Mouse (Mus musculus): ENCODE data around the gene Rcvrn. TPM values are rescaled to one million over a fixed set of nuclear protein-coding genes. Genes with fewer than 3 reads are reported as not detected.

Gene Rcvrn
- total RNA-seq (2014; rRNA removed; ENCODE audit: low replicate concordance): not detected in 2 replicates
- not detected in 2 replicates for polyA plus RNA-seq (2015; fragmentation: Nextera tagmentation; extraction: Ambion mirVana)

DNA sequence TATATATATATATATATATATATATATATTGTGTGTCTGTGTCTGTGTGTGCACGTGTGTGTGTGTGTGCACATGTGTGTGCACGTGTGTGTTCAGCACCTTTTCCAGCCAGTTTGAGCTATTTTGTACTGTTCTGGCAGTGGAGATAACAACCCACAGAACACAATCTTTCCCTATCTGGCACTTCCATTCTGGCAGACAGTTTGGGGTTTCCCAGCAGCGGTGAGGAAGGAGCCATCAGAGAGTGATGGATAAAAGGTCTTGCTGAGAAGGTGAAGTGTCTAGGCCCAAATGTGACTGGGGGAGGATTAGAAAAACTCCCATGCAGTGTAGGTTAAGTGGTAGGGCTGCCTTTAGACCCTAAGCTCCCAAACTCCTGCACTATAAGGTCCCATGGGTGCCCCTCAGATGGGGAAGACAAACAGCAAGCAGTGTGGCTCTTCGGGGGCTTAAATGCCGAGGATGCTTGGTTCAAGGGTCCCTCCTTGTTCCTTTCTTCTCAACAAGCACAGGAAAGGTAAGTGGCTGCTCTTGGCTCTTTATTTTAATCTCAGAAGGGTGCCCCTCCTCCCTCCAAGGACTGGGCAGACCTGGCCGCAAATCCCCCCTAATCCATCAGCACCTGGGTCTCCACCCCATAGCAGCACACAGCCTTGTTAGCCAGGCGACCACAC is at the start of gene Rcvrn:
TSS of gene Rcvrn (plus strand) at position 624 of the 674 bp plus-strand sequence.
- no peaks in the 10 kb centered on the region for H3K4me1 ChIP-seq (ENCODE audit: control insufficient read depth, insufficient read depth)
- H3K9ac ChIP-seq (replicated peaks; ENCODE audit: low read depth, low read length): no peak within 1 kb of the TSS
- TF ChIP-seq EP300 (IDR thresholded peaks at IDR 0.05; ENCODE audit: low read depth) (no peak), CTCF (IDR thresholded peaks at IDR 0.05; ENCODE audit: low read depth) (no peak)
- H3K4me2 ChIP-seq (ENCODE audit: low read depth, low read length): no peak within 1 kb of the TSS
- no peaks in the 10 kb centered on the region for H3K27me3 ChIP-seq (ENCODE audit: control insufficient read depth, insufficient read depth, low read length)
- H3K9me3 ChIP-seq (replicated peaks; ENCODE audit: control insufficient read depth, low read length): no peaks in the 10 kb centered on the region
- no peaks in the 10 kb centered on the region for H3K36me3 ChIP-seq (replicated peaks; ENCODE audit: control insufficient read depth, insufficient read depth, low read length)
- WGBS: 54% methylated on average over 7 of the region's 7 CpGs
- ATAC-seq (ENCODE audit: insufficient read depth, low read depth): no peak
- no peak within 1 kb of the TSS for H3K4me3 ChIP-seq (ENCODE audit: low read depth, low read length)
- H3K27ac ChIP-seq (ENCODE audit: low read depth): no peak within 1 kb of the TSS
- DNase-seq (ENCODE audit: low spot score): no peak

- DNase-seq (ENCODE audit: low spot score): peak; percentile 74
- 23% methylated on average over 5 of the region's 5 CpGs for WGBS
- H3K4me1 ChIP-seq (ENCODE audit: control insufficient read depth, insufficient read depth): no peaks in the 10 kb centered on the region; the same call in 1 of the 2 replicates
- H3K9me3 ChIP-seq (replicated peaks; ENCODE audit: control insufficient read depth, low read length): no peaks in the 10 kb centered on the region
- H3K4me2 ChIP-seq (ENCODE audit: low read depth, low read length): no peak overlapping the region
- TF ChIP-seq EP300 (IDR thresholded peaks at IDR 0.05; ENCODE audit: low read depth) (no peak), CTCF (IDR thresholded peaks at IDR 0.05; ENCODE audit: low read depth) (peak; percentile 99)
- no peaks in the 10 kb centered on the region for H3K27me3 ChIP-seq (ENCODE audit: control insufficient read depth, insufficient read depth, low read length)
- peak; percentile 58; the same call in 1 of the 2 replicates for ATAC-seq (ENCODE audit: insufficient read depth, low read depth)
- no peak overlapping the region for H3K9ac ChIP-seq (replicated peaks; ENCODE audit: low read depth, low read length)
- no peak overlapping the region for H3K4me3 ChIP-seq (ENCODE audit: low read depth, low read length)
- no peak overlapping the region for H3K27ac ChIP-seq (ENCODE audit: low read depth)
- H3K36me3 ChIP-seq (replicated peaks; ENCODE audit: control insufficient read depth, insufficient read depth, low read length): no peaks in the 10 kb centered on the region
Measured at GRCm38 (mm10) chr11:67647745-67648144, 47.4 kb upstream of the Rcvrn start.

DNA sequence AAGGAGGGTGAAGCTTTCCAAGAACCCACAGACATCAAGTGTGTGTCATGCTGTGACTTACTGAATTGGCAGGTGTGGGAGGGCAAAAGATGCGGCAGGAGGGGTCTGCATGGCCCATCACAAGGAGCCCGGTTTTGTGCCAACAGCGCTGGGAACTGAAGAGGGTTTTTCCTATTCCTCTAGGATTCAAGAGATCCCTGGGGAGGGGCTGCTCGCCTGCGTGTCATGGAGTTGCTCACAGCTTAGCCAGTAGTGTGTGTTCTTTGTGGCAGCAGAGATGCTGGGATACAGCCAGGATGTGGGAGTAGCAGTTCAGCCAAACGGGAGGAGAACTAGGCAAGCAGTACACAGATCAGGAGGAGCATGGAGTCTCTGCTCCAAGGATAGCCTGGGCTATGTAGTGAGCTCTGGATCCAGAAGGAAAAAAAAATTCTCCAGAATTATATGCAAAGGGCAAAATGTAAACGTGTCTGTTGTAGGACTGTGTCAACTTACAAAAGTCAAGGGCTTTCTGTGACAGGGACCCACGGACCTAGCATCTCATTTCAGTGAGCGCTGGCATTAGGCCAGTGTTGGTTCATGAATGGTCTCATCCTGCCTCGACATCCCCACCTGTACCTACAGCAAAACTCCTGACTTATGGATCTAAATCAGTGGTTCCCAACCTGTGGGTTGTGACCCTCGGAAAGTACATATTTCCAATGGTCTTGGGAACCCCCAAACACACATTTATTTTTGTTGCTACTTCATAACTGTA is 46.3 kb upstream of the Rcvrn start:
- Histone ChIP-seq H3K4me3 (ENCODE audit: low read depth, low read length) (no peak overlapping the region), H3K4me2 (ENCODE audit: low read depth, low read length) (no peak overlapping the region), H3K4me1 (ENCODE audit: control insufficient read depth, insufficient read depth) (no peaks in the 10 kb centered on the region; the same call in 1 of the 2 replicates), H3K9ac (replicated peaks; ENCODE audit: low read depth, low read length) (no peak overlapping the region), H3K27me3 (ENCODE audit: control insufficient read depth, insufficient read depth, low read length) (no peaks in the 10 kb centered on the region), H3K9me3 (replicated peaks; ENCODE audit: control insufficient read depth, low read length) (no peaks in the 10 kb centered on the region), H3K27ac (ENCODE audit: low read depth) (no peak overlapping the region), H3K36me3 (replicated peaks; ENCODE audit: control insufficient read depth, insufficient read depth, low read length) (no peaks in the 10 kb centered on the region)
- 61% methylated on average over 11 of the region's 11 CpGs for WGBS
- DNase-seq (ENCODE audit: low spot score): no peak
- TF ChIP-seq EP300 (IDR thresholded peaks at IDR 0.05; ENCODE audit: low read depth) (no peak), CTCF (IDR thresholded peaks at IDR 0.05; ENCODE audit: low read depth) (no peak)
- ATAC-seq (ENCODE audit: insufficient read depth, low read depth): no peak

- DNase-seq (ENCODE audit: low spot score) (no peak), ATAC-seq (ENCODE audit: insufficient read depth, low read depth) (no peak)
- no peak overlapping the region for H3K4me3 ChIP-seq (ENCODE audit: low read depth, low read length)
- H3K36me3 ChIP-seq (replicated peaks; ENCODE audit: control insufficient read depth, insufficient read depth, low read length): no peaks in the 10 kb centered on the region
- no peaks in the 10 kb centered on the region for H3K9me3 ChIP-seq (replicated peaks; ENCODE audit: control insufficient read depth, low read length)
- H3K27me3 ChIP-seq (ENCODE audit: control insufficient read depth, insufficient read depth, low read length): no peaks in the 10 kb centered on the region
- TF ChIP-seq EP300 (IDR thresholded peaks at IDR 0.05; ENCODE audit: low read depth) (no peak), CTCF (IDR thresholded peaks at IDR 0.05; ENCODE audit: low read depth) (no peak)
- H3K27ac ChIP-seq (ENCODE audit: low read depth): no peak overlapping the region
- no peak overlapping the region for H3K4me2 ChIP-seq (ENCODE audit: low read depth, low read length)
- WGBS: 58% methylated on average over 10 of the region's 10 CpGs
- H3K9ac ChIP-seq (replicated peaks; ENCODE audit: low read depth, low read length): no peak overlapping the region
- no peaks in the 10 kb centered on the region; the same call in 1 of the 2 replicates for H3K4me1 ChIP-seq (ENCODE audit: control insufficient read depth, insufficient read depth)
Measured at GRCm38 (mm10) chr11:67649971-67650707, 45.0 kb upstream of the Rcvrn start.

DNA sequence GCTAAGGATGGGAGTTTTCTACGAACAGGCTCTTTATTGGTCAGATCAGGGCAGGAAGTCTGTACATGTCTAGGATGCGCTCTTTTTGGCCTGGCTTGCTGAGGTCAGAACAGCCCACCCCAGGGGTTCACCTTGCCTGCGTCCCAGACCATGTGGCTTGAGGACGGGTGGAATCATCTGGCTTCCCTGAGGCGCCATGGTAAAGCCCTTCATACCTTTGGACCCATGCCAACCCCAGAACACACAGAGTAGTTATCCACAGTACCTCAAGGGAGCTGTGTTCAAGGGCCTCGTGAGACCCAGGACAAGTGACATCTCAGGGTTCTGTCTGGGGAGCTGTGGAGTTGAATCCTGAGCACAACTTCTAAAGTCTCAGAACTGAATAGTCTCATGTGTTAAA is 43.4 kb upstream of the Rcvrn start:
- H3K36me3 ChIP-seq (replicated peaks; ENCODE audit: control insufficient read depth, insufficient read depth, low read length): no peaks in the 10 kb centered on the region
- no peak for TF ChIP-seq CTCF (IDR thresholded peaks at IDR 0.05; ENCODE audit: low read depth)
- no peak overlapping the region for H3K27ac ChIP-seq (ENCODE audit: low read depth)
- no peak overlapping the region for H3K9ac ChIP-seq (replicated peaks; ENCODE audit: low read depth, low read length)
- H3K4me1 ChIP-seq (ENCODE audit: control insufficient read depth, insufficient read depth): no peaks in the 10 kb centered on the region; the same call in 1 of the 2 replicates
- no peak overlapping the region for H3K4me3 ChIP-seq (ENCODE audit: low read depth, low read length)
- no peaks in the 10 kb centered on the region for H3K27me3 ChIP-seq (ENCODE audit: control insufficient read depth, insufficient read depth, low read length)
- 62% methylated on average over 6 of the region's 6 CpGs for WGBS
- ATAC-seq (ENCODE audit: insufficient read depth, low read depth): no peak
- no peaks in the 10 kb centered on the region for H3K9me3 ChIP-seq (replicated peaks; ENCODE audit: control insufficient read depth, low read length)
- DNase-seq (ENCODE audit: low spot score): no peak
- H3K4me2 ChIP-seq (ENCODE audit: low read depth, low read length): no peak overlapping the region
